Mouse (Mus musculus) A20 (cell line): ENCODE results near the gene Cdc73.
"Not testable (repeated sequence)": the region's sequence is repeated elsewhere in the genome, so short reads cannot be mapped to it uniquely, and the experiment has no call there.

Source experiments
- DNase-seq: peaks from one replicate; pipeline ENCODE4 v3.0.0-alpha.2; 2011; ENCODE audit warnings: low read depth, low spot score

Gene Cdc73

GRCm38 (mm10) chr1:143702741-143703262 is at the start of gene Cdc73:
Gene Cdc73, minus strand, starts transcription at chr1:143702893.
- peak; percentile 91 for DNase-seq

GRCm38 (mm10) chr1:143745871-143746270 is 43.2 kb upstream of the Cdc73 start:
- no peak for DNase-seq

- DNase-seq = no peak
Measured at GRCm38 (mm10) chr1:143742186-143742585, 39.5 kb upstream of the Cdc73 start.

GRCm38 (mm10) chr1:143741331-143741730 is 38.6 kb upstream of the Cdc73 start:
- no peak for DNase-seq

GRCm38 (mm10) chr1:143740581-143740980 is 37.9 kb upstream of the Cdc73 start:
- DNase-seq = no peak

GRCm38 (mm10) chr1:143739361-143740350 is 37.0 kb upstream of the Cdc73 start:
- DNase-seq = peak; percentile 92

- DNase-seq = no peak
Measured at GRCm38 (mm10) chr1:143738811-143739210, 36.1 kb upstream of the Cdc73 start.

- no peak for DNase-seq
Measured at GRCm38 (mm10) chr1:143733914-143734410, 31.3 kb upstream of the Cdc73 start.

- no peak for DNase-seq
Measured at GRCm38 (mm10) chr1:143731691-143732090, 29.0 kb upstream of the Cdc73 start.

GRCm38 (mm10) chr1:143730899-143731298 is 28.2 kb upstream of the Cdc73 start:
- DNase-seq = peak; percentile 75

- DNase-seq = no peak
Measured at GRCm38 (mm10) chr1:143727701-143728445, 25.2 kb upstream of the Cdc73 start.

GRCm38 (mm10) chr1:143724456-143725064 is 21.9 kb upstream of the Cdc73 start:
- DNase-seq = no peak

- not testable (repeated sequence) for DNase-seq
Measured at GRCm38 (mm10) chr1:143716038-143716437, 13.3 kb upstream of the Cdc73 start, which contains the start of gene Glrx2. Gene Glrx2, plus strand, starts transcription at chr1:143716338.

- no peak for DNase-seq
Measured at GRCm38 (mm10) chr1:143710627-143710976, 7.9 kb upstream of the Cdc73 start.

GRCm38 (mm10) chr1:143709966-143710626 is 7.4 kb upstream of the Cdc73 start:
- no peak for DNase-seq

GRCm38 (mm10) chr1:143708361-143708760 is 5.7 kb upstream of the Cdc73 start:
- no peak for DNase-seq

GRCm38 (mm10) chr1:143707006-143707405 is 4.3 kb upstream of the Cdc73 start:
- DNase-seq = no peak

- peak; percentile 74 for DNase-seq
Measured at GRCm38 (mm10) chr1:143702141-143702740, 452 bp downstream of the Cdc73 start.

- DNase-seq = no peak
Measured at GRCm38 (mm10) chr1:143701736-143702135, 957 bp downstream of the Cdc73 start.

- DNase-seq = no peak
Measured at GRCm38 (mm10) chr1:143684849-143685248, 17.8 kb downstream of the Cdc73 start.

GRCm38 (mm10) chr1:143681108-143681507 is 21.6 kb downstream of the Cdc73 start:
- no peak for DNase-seq
